Mouse (Mus musculus) midbrain, embryonic 16.5 days (tissue): Measurements from ENCODE around the gene Dennd5a. TPM values are rescaled to one million over a fixed set of nuclear protein-coding genes. Genes with fewer than 3 reads are reported as not detected.

ENCODE experiments used
- ATAC-seq: fragments of 200-750 bp; cut with Nextera tagmentation; 2 replicates; pipeline ENCODE4 v1.8.0; 2017; ENCODE audit warnings: moderate TSS enrichment
- H3K27ac ChIP-seq: fragments of 300-500 bp; sonication (generic); 2 replicates; pipeline ENCODE4 v1.5.1; 2014; ENCODE audit warnings: mild to moderate bottlenecking, low read length, mixed read lengths
- H3K27me3 ChIP-seq: fragments of 300-500 bp; sonication (generic); 2 replicates; pipeline ENCODE4 v1.6.1; 2014; ENCODE audit warnings: low read depth, low read length, mixed read lengths; ENCODE audit not compliant: control insufficient read depth, insufficient read depth
- H3K36me3 ChIP-seq: fragments of 300-500 bp; sonication (generic); 2 replicates; pipeline ENCODE4 v1.6.1; 2014; ENCODE audit warnings: mild to moderate bottlenecking, low read length, moderate library complexity, mixed read lengths; ENCODE audit not compliant: control insufficient read depth, insufficient read depth
- H3K4me1 ChIP-seq: fragments of 300-500 bp; sonication (generic); 2 replicates; pipeline ENCODE4 v1.6.1; 2014; ENCODE audit warnings: mild to moderate bottlenecking, low read length, mixed read lengths; ENCODE audit not compliant: control insufficient read depth, insufficient read depth
- H3K4me2 ChIP-seq: fragments of 300-500 bp; sonication (generic); 2 replicates; pipeline ENCODE4 v1.6.1; 2014; ENCODE audit warnings: mild to moderate bottlenecking, low read length, mixed read lengths
- H3K4me3 ChIP-seq: fragments of 300-500 bp; sonication (generic); 2 replicates; pipeline ENCODE4 v1.5.1; 2014; ENCODE audit warnings: low read depth, mild to moderate bottlenecking, low read length, moderate library complexity, mixed read lengths
- H3K9ac ChIP-seq: fragments of 300-500 bp; sonication (generic); 2 replicates; pipeline ENCODE4 v1.6.1; 2014; ENCODE audit warnings: low read depth, low read length, mixed read lengths
- H3K9me3 ChIP-seq: fragments of 300-500 bp; sonication (generic); replicated peaks from 2 replicates; pipeline ENCODE4 v1.6.1; 2014; ENCODE audit warnings: mild to moderate bottlenecking, low read length, mixed read lengths; ENCODE audit not compliant: control insufficient read depth, poor library complexity, severe bottlenecking
- WGBS: fragments of 180-500 bp; shearing (Covaris S2); extraction: QIAGEN DNeasy Blood & Tissue Kit; methylation state at CpG from one replicate; pipeline ENCODE4 v1.1.7; 2014; 5-methylcytosine and 5-hydroxymethylcytosine counted together
- polyA plus RNA-seq: library from polyadenylated mRNA; unstranded; fragments of >200 nt; fragmentation: Nextera tagmentation; extraction: Ambion mirVana; gene quantifications from 2 replicates; pipeline ENCODE4 v1.2.1, GENCODE M21; 2015

The Dennd5a gene
- polyA plus RNA-seq: 38.5 and 40.2 TPM in 2 replicates

- H3K36me3 ChIP-seq: no peaks in the 10 kb centered on the region
- H3K27me3 ChIP-seq: no peaks in the 10 kb centered on the region
- H3K9ac ChIP-seq: peak within 1 kb of the TSS; percentile 95
- H3K4me2 ChIP-seq: peak within 1 kb of the TSS; percentile 82
- peak; percentile 96 for ATAC-seq
- peaks cover 32% of the 10 kb centered on the region for H3K4me1 ChIP-seq
- no peaks in the 10 kb centered on the region for H3K9me3 ChIP-seq
- H3K27ac ChIP-seq: peak within 1 kb of the TSS; percentile 95
- 0% methylated on average over 68 of the region's 107 CpGs for WGBS
- peak within 1 kb of the TSS; percentile 83 for H3K4me3 ChIP-seq
These were observed at the start of gene Dennd5a for GRCm38 (mm10) chr7:109959716-109960612. Gene Dennd5a, minus strand, starts transcription at chr7:109960470.

- Histone ChIP-seq H3K9me3 (no peaks in the 10 kb centered on the region), H3K4me3 (no peak overlapping the region), H3K9ac (no peak overlapping the region), H3K27ac (no peak overlapping the region), H3K36me3 (no peaks in the 10 kb centered on the region), H3K27me3 (no peaks in the 10 kb centered on the region), H3K4me1 (no peaks in the 10 kb centered on the region), H3K4me2 (no peak overlapping the region)
- WGBS: 93% methylated on average over 6 of the region's 6 CpGs
- ATAC-seq: no peak
These were observed 48.8 kb upstream of the Dennd5a start for GRCm38 (mm10) chr7:110009084-110009483.

DNA sequence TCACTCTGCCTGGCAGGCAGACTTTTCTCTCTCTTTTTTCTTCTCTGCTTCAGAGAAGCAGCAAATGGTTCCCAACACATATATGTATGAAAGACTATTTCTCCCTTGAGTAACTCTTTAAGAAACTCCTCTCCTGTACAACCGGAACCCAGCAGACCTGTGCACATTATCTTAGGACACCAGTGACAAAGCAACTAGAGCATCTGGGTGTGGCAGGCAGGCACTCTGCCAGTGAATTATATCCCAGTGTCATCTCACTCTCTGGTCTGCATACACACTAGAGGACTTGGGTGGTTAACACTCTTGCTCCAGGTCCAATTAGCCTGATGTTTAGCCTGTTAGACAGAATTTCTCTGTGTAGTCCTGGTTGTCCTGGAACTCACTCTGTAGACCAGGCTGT, 48.2 kb upstream of the Dennd5a start:
- 96% methylated on average over 1 of the region's 1 CpGs for WGBS
- no peak overlapping the region for H3K9ac ChIP-seq
- no peaks in the 10 kb centered on the region for H3K4me1 ChIP-seq
- no peak for ATAC-seq
- H3K9me3 ChIP-seq: no peaks in the 10 kb centered on the region
- H3K27ac ChIP-seq: no peak overlapping the region
- H3K27me3 ChIP-seq: no peaks in the 10 kb centered on the region
- no peaks in the 10 kb centered on the region for H3K36me3 ChIP-seq
- H3K4me3 ChIP-seq: no peak overlapping the region
- H3K4me2 ChIP-seq: no peak overlapping the region

DNA sequence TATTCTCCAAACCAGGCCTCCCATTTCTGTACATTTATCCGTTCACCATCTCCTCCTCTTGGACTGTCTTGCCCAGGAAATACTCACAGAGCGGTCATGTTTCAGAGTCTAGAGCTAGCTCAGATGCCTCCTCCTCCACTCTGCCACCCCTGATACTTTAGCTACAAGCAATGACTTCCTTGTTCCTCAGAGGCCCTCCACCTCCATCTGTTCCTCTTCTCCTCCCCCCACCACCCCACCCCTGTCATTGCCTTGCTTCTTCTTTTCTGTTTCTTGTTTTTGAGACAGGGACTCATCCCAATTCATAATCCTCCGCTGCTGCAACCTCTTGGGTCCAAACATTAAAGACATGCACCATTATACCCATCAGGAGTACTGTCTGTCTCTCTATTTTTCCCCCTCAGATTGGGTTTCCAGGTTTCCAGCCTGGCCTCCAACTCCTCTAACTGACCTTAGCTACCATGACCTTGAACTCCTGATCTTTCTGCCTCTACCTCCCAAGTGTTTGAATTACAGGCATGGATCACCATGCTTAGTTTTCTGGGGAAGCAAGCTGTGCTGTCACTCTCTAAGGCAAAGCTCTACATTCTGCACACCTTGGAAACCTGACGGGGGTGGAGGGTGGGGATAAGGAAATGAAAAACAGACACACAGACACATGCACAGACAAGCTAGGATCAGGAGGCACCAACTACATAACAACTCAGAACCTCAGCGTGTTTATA, 46.4 kb upstream of the Dennd5a start:
- Histone ChIP-seq H3K9ac (no peak overlapping the region), H3K4me1 (no peaks in the 10 kb centered on the region), H3K9me3 (no peaks in the 10 kb centered on the region), H3K27me3 (no peaks in the 10 kb centered on the region), H3K27ac (no peak overlapping the region), H3K4me2 (no peak overlapping the region), H3K4me3 (no peak overlapping the region), H3K36me3 (no peaks in the 10 kb centered on the region)
- no peak for ATAC-seq
- WGBS: 83% methylated on average over 5 of the region's 5 CpGs

GRCm38 (mm10) chr7:110005976-110006375, 45.7 kb upstream of the Dennd5a start:
- H3K36me3 ChIP-seq: no peaks in the 10 kb centered on the region
- H3K27me3 ChIP-seq: no peaks in the 10 kb centered on the region
- H3K9me3 ChIP-seq: no peaks in the 10 kb centered on the region
- no peak overlapping the region for H3K9ac ChIP-seq
- no peak overlapping the region for H3K4me2 ChIP-seq
- H3K4me1 ChIP-seq: no peaks in the 10 kb centered on the region
- no peak for ATAC-seq
- H3K27ac ChIP-seq: no peak overlapping the region
- H3K4me3 ChIP-seq: no peak overlapping the region

- peak overlapping the region; percentile 54; the same call in 1 of the 2 replicates for H3K9ac ChIP-seq
- 19% methylated on average over 20 of the region's 20 CpGs for WGBS
- no peak overlapping the region for H3K27ac ChIP-seq
- H3K36me3 ChIP-seq: no peaks in the 10 kb centered on the region
- ATAC-seq: 0 out of 2 replicates have a peak, but pooled peaks have one; percentile 39
- H3K4me3 ChIP-seq: peak overlapping the region; percentile 25
- no peaks in the 10 kb centered on the region for H3K4me1 ChIP-seq
- H3K27me3 ChIP-seq: no peaks in the 10 kb centered on the region
- no peaks in the 10 kb centered on the region for H3K9me3 ChIP-seq
- H3K4me2 ChIP-seq: peak overlapping the region; percentile 56
These were observed 42.7 kb upstream of the Dennd5a start for GRCm38 (mm10) chr7:110002968-110003367.

- H3K36me3 ChIP-seq: no peaks in the 10 kb centered on the region
- no peak for ATAC-seq
- H3K4me3 ChIP-seq: no peak overlapping the region
- no peak overlapping the region for H3K4me2 ChIP-seq
- no peak overlapping the region for H3K27ac ChIP-seq
- no peaks in the 10 kb centered on the region for H3K9me3 ChIP-seq
- H3K4me1 ChIP-seq: no peaks in the 10 kb centered on the region
- H3K27me3 ChIP-seq: no peaks in the 10 kb centered on the region
- H3K9ac ChIP-seq: no peak overlapping the region
These were observed 41.8 kb upstream of the Dennd5a start for GRCm38 (mm10) chr7:110002092-110002491.

- H3K27me3 ChIP-seq: no peaks in the 10 kb centered on the region
These were observed 38.1 kb upstream of the Dennd5a start for GRCm38 (mm10) chr7:109998388-109998787.

More at GRCm38 (mm10) chr7:109998388-109998787, 38.1 kb upstream of the Dennd5a start:
- Histone ChIP-seq H3K9me3 (no peaks in the 10 kb centered on the region), H3K27ac (no peak overlapping the region), H3K36me3 (no peaks in the 10 kb centered on the region), H3K4me1 (no peaks in the 10 kb centered on the region), H3K9ac (no peak overlapping the region), H3K4me2 (no peak overlapping the region), H3K4me3 (no peak overlapping the region)
- no peak for ATAC-seq
- WGBS: 88% methylated on average over 4 of the region's 4 CpGs
